Mouse (Mus musculus) neural tube, embryonic 12.5 days (tissue): ENCODE measurements around the gene 3300002I08Rik. TPM values are rescaled to one million over a fixed set of nuclear protein-coding genes. Genes with fewer than 3 reads are reported as not detected.

Experiments used
- ATAC-seq: fragments of 200-750 bp; cut with Nextera tagmentation; 2 replicates; pipeline ENCODE4 v1.8.0; 2017; ENCODE audit warnings: low read depth, mild to moderate bottlenecking, moderate TSS enrichment, moderate library complexity; ENCODE audit not compliant: low FRiP score
- H3K27ac ChIP-seq: fragments of 300-500 bp; sonication (generic); 2 replicates; pipeline ENCODE4 v1.5.1; 2016
- H3K27me3 ChIP-seq: fragments of 300-500 bp; sonication (generic); replicated peaks from 2 replicates; pipeline ENCODE4 v1.6.1; 2016; ENCODE audit warnings: mild to moderate bottlenecking
- H3K36me3 ChIP-seq: fragments of 300-500 bp; sonication (generic); 2 replicates; pipeline ENCODE4 v1.6.1; 2016; ENCODE audit warnings: mild to moderate bottlenecking
- H3K4me1 ChIP-seq: fragments of 300-500 bp; sonication (generic); 2 replicates; pipeline ENCODE4 v1.6.1; 2016
- H3K4me2 ChIP-seq: fragments of 300-500 bp; sonication (generic); replicated peaks from 2 replicates; pipeline ENCODE4 v1.6.1; 2016; ENCODE audit warnings: mild to moderate bottlenecking
- H3K4me3 ChIP-seq: fragments of 300-500 bp; sonication (generic); 2 replicates; pipeline ENCODE4 v1.5.1; 2016
- H3K9ac ChIP-seq: fragments of 300-500 bp; sonication (generic); 2 replicates; pipeline ENCODE4 v1.6.1; 2016; ENCODE audit warnings: mild to moderate bottlenecking
- H3K9me3 ChIP-seq: fragments of 300-500 bp; sonication (generic); 2 replicates; pipeline ENCODE4 v1.6.1; 2016; ENCODE audit warnings: mild to moderate bottlenecking
- WGBS: fragments of 180-500 bp; shearing (Covaris S2); methylation state at CpG from one replicate; pipeline ENCODE4 v1.1.7; 2016; 5-methylcytosine and 5-hydroxymethylcytosine counted together
- polyA plus RNA-seq: library from polyadenylated mRNA; unstranded; fragments of >200 nt; fragmentation: Nextera tagmentation; extraction: Ambion mirVana; gene quantifications from 2 replicates; pipeline ENCODE4 v1.2.1, GENCODE M21; 2016

3300002I08Rik gene
- polyA plus RNA-seq, 1 experiment from 2014 or later, result 11.9 TPM

GRCm38 (mm10) chr2:150293669-150294068 is 68.9 kb downstream of the 3300002I08Rik start:
- no peak overlapping the region for H3K9ac ChIP-seq
- ATAC-seq, result no peak
- 89% methylated on average over 6 of the region's 6 CpGs for WGBS
- H3K4me2 ChIP-seq, result no peak overlapping the region
- H3K9me3 ChIP-seq, result no peaks in the 10 kb centered on the region
- H3K27ac ChIP-seq, result no peak overlapping the region
- H3K4me1 ChIP-seq, result no peaks in the 10 kb centered on the region
- H3K4me3 ChIP-seq, result no peak overlapping the region
- H3K36me3 ChIP-seq, result no peaks in the 10 kb centered on the region
- H3K27me3 ChIP-seq, result no peaks in the 10 kb centered on the region

Other genes with a start within 250 kb of the 3300002I08Rik start
- gene Zfp120, start 226.1 kb downstream of the 3300002I08Rik start, polyA plus RNA-seq, result 6.8 and 7.8 TPM in 2 replicates
- not detected in 2 replicates for gene Gm10770, start 183.1 kb downstream of the 3300002I08Rik start, polyA plus RNA-seq
- gene Gm14139, start 181.0 kb downstream of the 3300002I08Rik start, polyA plus RNA-seq, result not detected in 2 replicates
- gene Zfp937, start 144.7 kb downstream of the 3300002I08Rik start, polyA plus RNA-seq, result 11.9 and 12.3 TPM in 2 replicates
- 4.6 and 5.3 TPM in 2 replicates for gene Gm21994, start 107.2 kb downstream of the 3300002I08Rik start, polyA plus RNA-seq
- gene Gm14124, start 105.2 kb downstream of the 3300002I08Rik start, polyA plus RNA-seq, result not detected in 2 replicates
- 2.0 and 2.7 TPM in 2 replicates for gene Gm10130, start 39.1 kb downstream of the 3300002I08Rik start, polyA plus RNA-seq
- gene Zfp442, start 88.7 kb upstream of the 3300002I08Rik start, polyA plus RNA-seq, result 8.2 and 9.5 TPM in 2 replicates
- gene Zfp345, start 122.3 kb upstream of the 3300002I08Rik start, polyA plus RNA-seq, result 0.06 TPM in 1 of 2 replicates, not detected in the other
- 0.20 and 0.28 TPM in 2 replicates for gene Cst7, start 207.7 kb upstream of the 3300002I08Rik start, polyA plus RNA-seq
- gene Apmap, start 245.8 kb upstream of the 3300002I08Rik start, polyA plus RNA-seq, result 41.6 and 42.7 TPM in 2 replicates